Mouse (Mus musculus) ovary, adult 18-20 months (tissue): ENCODE data around the gene Man1c1.
A peak's percentile ranks its signal among the peaks of the same experiment; 100 is the strongest.

ENCODE experiments used
- DNase-seq: peaks from one replicate; pipeline ENCODE4 v3.0.0; 2022; ENCODE audit warnings: low spot score, mixed read lengths

Gene Man1c1

GRCm38 (mm10) chr4:134603553-134603952 lies 100.5 kb downstream of the Man1c1 start:
- DNase-seq = no peak

- DNase-seq = no peak
Observed at GRCm38 (mm10) chr4:134602610-134603009, 101.5 kb downstream of the Man1c1 start.

GRCm38 (mm10) chr4:134601981-134602380 lies 102.1 kb downstream of the Man1c1 start:
- DNase-seq = no peak

- DNase-seq = no peak
Observed at GRCm38 (mm10) chr4:134601404-134601803, 102.7 kb downstream of the Man1c1 start.

- no peak for DNase-seq
Observed at GRCm38 (mm10) chr4:134600777-134601176, 103.3 kb downstream of the Man1c1 start.

GRCm38 (mm10) chr4:134600060-134600459 lies 104.0 kb downstream of the Man1c1 start:
- DNase-seq = no peak

- no peak for DNase-seq
Observed at GRCm38 (mm10) chr4:134596816-134597692, 107.0 kb downstream of the Man1c1 start.

GRCm38 (mm10) chr4:134594731-134595439 lies 109.2 kb downstream of the Man1c1 start:
- no peak for DNase-seq

- DNase-seq = no peak
Observed at GRCm38 (mm10) chr4:134592442-134592841, 111.6 kb downstream of the Man1c1 start.

- peak; percentile 73 for DNase-seq
Observed at GRCm38 (mm10) chr4:134591506-134592061, 112.5 kb downstream of the Man1c1 start.

GRCm38 (mm10) chr4:134590227-134590926 lies 113.7 kb downstream of the Man1c1 start:
- DNase-seq = no peak

GRCm38 (mm10) chr4:134589786-134590185 lies 114.3 kb downstream of the Man1c1 start:
- no peak for DNase-seq

- DNase-seq = no peak
Observed at GRCm38 (mm10) chr4:134588951-134589350, 115.1 kb downstream of the Man1c1 start.

- DNase-seq = no peak
Observed at GRCm38 (mm10) chr4:134588287-134588686, 115.8 kb downstream of the Man1c1 start.

GRCm38 (mm10) chr4:134587636-134588197 lies 116.4 kb downstream of the Man1c1 start:
- DNase-seq = peak; percentile 75

GRCm38 (mm10) chr4:134586631-134587030 lies 117.5 kb downstream of the Man1c1 start:
- no peak for DNase-seq

- no peak for DNase-seq
Observed at GRCm38 (mm10) chr4:134586126-134586525, 118.0 kb downstream of the Man1c1 start.

- no peak for DNase-seq
Observed at GRCm38 (mm10) chr4:134583513-134583912, 120.6 kb downstream of the Man1c1 start.

- DNase-seq = no peak
Observed at GRCm38 (mm10) chr4:134581365-134581764, 122.7 kb downstream of the Man1c1 start.

GRCm38 (mm10) chr4:134580351-134581148 lies 123.5 kb downstream of the Man1c1 start:
- no peak for DNase-seq

- DNase-seq = no peak
Observed at GRCm38 (mm10) chr4:134579620-134580019, 124.5 kb downstream of the Man1c1 start.
